Mouse (Mus musculus) ZHBTc4 (cell line): Measurements from ENCODE around the gene Ets1.

ENCODE experiments used
- DNase-seq: peaks from one replicate; pipeline ENCODE4 v3.0.0-alpha.2; 2011; ENCODE audit warnings: low read depth, low spot score

Gene Ets1

DNA sequence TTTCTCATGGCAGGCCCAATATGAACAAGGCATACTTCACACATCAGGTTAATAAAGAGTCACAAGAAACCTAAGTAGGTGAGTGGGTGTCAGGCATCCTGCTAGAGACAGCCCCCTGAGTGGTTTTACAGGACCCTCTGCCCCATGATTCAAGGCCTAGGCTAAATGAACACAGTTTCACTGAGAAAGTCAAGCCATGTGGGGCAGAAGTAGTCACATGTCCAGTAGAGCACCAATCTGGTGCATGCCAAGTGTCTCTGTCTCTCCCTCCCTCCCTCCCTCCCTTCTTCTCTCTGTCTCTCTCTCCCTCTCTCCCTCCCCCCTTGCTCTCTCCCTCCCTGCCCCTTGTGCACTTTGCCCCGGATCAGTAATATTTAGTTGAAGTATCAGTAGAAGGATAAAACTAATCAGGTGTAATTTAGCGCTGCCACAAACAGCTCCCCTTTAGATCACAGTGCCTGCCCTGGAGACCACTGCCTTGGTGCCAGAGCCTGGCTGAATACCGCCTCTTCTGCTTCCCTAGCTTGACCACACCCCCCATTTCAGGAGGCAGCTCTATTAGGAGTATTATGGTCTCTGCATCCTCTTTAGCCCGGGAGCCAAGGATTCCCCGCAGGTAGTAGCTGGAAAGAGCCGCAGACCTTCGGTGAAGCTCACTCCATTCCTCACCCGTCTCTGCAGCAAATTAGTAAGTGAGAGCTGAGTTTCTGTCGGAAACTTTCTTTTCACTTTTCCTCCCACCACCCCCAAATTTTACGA, at the start of gene Ets1:
Ets1 (plus strand) TSS at position 595 of the 759 bp plus-strand sequence.
- peak; percentile 34 for DNase-seq

DNA sequence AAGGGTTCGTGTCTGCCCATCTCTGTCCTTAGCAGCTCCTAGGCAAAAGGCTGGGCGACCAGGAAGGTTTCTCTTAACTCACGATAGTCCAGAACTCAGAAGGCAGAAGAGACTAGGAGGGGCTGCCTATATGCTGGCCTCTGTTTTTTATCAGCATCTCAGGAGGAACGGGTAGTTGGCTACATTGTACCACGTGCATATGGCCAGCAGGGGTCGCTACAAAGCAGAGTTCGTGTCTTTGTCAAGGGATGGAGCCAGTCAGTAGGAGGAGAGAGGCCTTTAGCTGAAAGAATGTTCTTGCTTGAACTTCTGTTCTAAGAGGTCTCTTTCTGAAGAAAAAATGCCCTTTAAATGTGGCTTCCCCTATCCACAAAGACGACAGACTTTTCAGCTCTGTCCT, 46.1 kb upstream of the Ets1 start:
- DNase-seq = peak; percentile 80

DNA sequence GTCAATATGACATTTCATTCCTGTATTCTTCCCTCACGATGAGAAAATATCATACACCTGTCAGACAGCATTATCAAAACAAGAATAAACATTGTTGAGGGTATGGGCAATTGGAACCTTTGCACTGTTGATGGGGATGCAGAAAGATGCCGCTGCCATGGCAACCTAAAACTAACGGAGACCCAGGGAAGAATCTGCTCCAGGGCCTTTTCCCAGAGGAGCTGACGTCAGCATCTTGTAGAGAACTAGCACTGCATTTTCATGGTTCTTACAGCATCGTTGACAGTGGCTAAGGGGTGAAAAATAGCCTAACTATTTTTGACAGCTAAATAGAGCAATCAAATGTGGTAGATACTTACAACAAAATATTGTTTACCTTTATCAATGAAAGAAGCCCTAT, 45.5 kb upstream of the Ets1 start:
- DNase-seq = no peak

DNA sequence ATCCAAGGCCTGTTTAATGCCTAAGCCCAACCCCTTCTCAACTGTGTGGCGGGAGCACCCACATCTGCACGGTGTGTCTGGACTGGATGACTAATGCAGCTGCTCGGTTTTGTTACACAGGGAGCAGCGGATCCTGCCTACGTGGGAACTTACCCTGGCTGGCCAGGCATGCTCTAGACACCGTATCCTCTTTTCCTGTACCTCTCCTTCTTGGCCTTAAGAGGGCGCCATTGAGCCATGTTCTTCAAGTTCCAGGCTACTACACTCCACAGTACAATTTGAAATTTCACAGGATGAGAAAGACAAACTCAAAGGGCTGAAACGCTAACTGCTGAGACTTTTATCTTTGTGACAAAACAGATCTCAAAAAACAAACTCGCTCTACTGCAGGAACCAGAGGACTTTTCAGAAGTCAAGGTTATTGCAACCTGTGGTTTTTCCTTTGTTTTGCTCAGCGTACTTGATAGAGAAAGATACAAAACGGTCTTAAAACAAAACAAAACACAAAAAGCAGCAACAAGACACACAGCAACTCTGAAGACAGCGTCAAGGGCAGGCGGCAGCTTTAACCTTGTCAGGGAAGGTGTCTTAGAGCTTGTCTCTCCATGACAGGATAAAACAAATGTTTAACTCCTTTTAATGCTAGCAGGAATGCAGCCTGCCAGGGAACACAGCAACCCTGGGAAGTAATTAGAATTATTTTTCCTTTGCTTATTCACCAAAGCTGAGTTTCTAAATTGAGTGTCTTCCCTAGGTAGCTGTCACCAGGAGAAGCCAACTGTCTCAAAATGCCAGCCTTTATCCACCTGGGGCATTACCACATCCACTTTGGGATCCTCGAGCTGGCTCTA, 44.1 kb upstream of the Ets1 start:
- peak; percentile 88 for DNase-seq

DNA sequence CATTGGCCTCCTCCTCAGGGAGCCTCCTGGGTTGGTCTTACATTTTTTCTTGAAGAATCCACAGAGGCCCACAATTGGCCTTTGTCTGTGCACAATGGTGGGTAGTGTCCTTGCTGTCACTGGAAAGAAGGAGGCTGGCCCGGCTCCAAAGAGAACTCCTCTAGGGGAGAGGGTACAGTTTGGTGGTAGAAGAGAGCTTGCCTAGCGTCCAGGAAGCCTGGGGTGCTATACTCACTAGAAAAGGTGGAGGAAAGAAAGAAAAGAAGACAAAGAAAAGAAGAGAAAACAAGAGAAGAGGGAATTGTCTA, 43.5 kb upstream of the Ets1 start:
- DNase-seq = peak; percentile 23

DNA sequence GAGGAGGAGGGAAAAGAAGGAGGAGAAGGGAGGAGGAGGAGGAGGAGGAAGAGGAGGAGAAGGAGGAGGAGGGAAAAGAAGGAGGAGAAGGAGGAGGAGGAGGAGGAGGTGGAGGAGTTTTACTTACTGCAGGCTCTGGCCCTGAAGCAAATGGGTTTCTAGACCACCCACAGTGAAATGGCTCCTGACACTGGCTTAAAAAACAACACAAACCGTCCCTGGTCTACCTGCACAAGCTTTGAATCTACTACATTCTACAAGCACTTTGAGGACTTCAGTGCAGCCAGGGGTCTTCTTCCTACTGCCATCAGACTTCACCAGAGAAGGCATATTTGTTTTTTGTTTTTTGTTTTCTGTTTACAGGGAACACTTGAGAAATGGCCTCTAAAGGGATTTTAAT, 42.2 kb upstream of the Ets1 start:
- peak; percentile 19 for DNase-seq

DNA sequence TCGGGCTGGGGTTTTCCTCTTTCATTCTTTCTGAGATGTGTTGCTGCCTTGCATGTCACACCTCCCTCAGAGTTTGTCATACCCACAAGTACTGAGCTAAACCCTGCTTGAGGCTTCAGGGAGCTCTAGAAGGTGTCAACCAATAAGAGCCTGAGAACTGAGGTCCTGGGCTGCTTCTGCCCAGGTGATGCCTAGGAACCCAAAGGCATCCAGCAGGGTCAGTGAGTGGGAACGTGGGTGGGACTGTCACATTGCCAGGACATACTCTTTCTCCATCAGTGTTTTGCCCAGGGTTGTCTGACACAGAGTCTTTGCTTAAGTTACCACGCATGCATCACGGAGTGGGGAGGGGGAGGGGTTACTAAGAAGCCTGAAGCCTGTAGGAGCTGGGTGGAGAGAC, 41.7 kb upstream of the Ets1 start:
- DNase-seq = no peak

DNA sequence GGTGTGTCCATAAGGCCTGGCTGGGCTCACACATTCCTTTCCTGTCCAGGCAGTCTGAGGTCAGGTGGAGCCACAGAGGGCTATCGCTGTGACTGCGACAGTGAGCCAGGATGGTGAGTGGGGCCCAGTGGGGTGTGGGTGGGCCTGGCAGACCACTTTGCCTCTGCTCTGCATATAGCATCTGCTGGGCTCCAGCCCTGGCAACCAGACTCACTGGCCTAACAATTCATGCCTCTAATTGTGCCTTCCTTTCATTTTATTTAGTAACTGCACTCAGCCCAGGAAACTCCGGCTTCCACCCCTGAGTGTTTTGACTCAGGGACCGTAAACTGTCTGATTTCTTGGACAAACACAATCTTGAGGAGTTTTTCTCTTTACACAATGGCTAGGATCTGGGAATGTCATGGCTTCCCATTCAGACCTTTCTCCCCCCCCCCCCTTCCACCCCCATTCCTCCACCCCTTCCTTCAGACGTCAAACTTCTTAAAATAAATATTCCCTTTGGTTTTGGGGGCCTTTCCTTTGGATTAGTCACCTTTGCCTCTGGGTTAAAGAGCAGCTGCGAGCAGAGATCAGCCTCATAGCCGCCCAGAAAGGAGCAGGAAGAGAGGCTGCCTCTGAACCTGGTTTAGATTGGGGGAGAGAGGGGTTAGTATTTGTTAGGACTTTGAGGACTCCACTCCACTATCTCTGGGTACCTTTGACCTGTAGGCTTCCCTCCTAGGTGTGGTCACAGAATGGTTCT, 40.8 kb upstream of the Ets1 start:
- no peak for DNase-seq

DNA sequence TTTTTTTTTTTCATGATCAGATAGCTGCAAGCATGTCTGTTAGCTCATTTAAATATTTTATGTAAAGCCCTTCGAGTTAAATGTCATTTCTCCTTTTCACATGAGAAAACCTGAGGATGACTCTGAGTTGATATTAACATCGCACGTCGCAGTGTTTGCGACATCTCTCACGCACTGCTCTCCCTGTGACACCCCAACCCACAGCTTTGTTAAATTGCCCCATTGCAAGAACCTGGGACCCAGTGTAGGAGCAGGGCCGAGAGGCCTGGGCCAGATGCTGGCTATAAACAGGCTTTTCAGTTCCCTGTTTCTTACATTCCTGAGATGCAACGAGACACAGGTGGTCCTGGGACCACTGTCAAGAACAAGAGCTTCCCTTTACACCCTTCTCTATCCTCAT, 39.7 kb upstream of the Ets1 start:
- DNase-seq = no peak

DNA sequence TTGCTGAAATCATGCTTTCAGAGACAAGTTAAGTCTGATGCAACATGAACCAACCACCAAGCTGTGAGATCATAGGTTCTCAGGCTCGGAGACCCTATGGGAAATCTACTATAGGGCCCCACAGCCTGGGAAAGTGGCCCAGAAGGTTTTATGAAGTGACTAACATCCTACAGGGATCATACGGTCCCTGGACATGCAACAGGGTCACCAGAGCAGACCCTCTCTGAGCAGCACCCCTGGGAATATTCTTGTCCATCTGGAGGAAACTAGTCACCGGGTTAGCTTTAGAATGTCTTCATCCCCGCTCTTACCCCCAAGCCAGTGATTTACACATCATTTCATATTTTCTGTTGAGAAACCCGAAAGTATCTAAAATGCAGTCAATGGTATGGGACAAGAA, 34.1 kb upstream of the Ets1 start:
- DNase-seq = no peak

DNA sequence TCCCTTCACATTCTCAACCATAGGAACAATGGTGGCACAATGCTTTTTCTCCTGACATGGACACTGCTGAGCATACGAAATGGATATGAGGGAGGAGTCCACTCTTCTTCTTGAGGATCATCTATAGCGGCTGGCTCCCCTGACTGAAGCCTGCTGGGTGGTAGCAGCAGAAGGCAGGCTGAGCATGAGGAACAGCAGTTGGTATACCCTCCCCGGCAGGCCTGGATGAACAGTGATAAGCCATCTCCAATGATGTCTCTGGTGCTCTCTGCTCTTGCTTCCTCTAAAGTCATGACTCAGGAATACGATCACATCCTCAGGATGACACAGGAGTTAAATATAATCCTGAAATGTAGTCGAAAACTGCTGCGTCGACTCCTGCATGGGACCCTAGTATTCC, 32.9 kb upstream of the Ets1 start:
- DNase-seq = no peak

DNA sequence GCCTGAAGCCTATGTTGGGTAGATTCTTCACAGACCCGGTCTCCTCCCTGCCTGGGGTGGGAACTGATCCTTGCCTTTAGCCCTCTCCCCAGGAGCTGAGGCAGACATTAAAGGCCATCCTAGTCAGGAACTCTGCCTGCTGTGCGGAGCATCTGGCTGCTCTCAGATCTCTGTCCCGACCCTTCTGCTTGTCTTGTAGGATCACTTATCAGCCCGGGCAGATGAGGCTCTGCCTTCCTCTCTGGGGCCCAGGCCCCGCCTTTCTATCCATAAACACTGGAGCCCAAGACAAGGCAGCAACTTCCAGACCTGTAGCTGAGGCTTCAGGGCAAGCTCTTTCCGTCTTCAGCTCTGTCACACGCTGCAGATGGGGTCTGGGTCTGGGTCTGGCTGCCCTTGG, 28.8 kb upstream of the Ets1 start:
- DNase-seq = peak; percentile 34

DNA sequence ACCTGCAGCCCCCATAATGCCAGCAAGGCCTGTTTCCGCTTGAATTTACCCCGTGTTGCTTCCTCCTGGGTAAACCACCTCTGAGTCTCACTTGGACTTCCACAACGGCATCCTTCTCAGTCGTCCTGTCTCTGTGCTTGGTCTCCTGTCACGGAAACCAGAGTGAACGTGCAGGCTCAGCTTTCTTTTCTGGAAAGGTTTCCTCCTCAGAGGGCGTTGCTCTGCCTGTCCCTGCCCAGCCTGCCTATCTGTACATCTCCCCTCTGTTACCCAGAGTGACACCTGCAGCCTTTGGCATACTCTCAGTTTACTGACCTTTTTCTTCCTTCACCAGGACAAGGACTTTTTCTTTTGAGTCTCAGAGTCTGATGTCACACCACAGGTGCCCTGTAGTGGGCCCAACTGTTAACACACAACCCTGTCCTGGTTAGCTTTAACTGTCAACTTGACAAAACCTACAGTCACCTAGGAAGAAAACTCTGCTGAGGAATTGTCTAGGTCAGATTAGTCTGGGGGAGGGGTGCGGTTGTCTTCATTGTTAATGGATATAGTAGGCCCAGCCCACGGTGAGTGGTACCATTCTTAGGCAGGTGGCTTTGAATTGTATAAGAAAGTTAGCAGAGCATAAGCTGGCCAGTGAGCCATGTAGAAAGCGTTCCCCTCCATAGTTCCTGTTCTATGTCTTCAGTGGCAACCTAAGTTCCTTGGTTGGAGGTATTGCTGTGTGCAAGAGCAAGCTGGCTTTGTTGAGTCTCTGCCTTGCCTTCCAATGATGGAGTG, 27.0 kb upstream of the Ets1 start:
- DNase-seq = peak; percentile 20

DNA sequence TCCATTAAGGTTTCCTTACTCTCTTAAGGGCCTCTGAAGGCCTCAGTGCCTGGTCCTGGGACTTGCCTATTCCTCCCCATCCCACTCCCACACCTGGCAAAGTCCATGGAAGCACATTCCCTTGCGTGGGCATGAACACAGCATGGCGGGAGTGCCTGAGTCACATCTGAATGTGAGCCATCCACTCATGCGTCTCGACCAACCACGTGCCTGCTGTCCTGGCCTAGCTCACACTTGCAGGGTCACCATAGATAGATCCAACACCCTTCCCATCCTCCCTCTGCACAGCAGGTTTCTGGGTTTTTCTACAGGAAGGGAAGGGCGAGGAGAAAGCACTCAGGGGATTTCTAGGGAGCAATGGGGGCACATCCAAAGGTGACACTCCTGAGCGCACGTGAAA, 25.8 kb upstream of the Ets1 start:
- no peak for DNase-seq

DNA sequence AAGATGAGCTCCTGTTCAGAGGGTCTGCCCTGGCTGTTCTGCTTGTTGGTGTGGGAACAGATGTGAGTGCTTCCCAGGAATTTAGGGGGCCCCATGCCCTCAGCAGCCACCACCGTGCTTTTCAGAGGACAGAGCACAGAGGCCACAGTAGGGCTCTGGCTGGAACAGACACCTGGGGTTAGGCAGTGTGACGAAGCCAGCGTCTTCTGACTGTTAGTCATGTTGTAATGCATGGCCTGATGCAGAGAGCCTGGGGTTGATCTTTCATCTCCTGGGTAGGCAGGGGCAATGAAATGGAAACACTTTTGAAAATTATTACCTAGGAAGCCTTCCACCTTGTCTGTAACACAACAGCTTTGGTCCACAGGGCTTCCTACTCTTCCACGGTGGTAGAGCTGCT, 25.4 kb upstream of the Ets1 start:
- DNase-seq = no peak

DNA sequence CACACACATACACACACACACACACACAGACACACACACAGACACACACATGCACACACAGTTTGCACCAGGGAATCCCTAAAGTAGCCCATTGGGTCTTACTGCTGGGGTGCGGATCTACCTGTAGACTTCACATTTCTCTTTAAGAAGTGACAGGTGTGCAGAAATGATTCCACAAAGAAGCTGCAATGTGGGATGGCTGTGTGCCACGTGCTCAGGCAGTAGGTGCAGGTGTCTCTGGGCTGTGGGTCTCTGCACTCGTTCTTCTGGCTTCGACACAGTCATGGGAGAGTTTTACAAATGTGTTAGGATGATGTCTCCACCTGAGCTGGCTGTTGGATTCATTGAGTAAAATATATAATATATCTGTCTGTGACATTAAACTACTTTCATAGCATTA, 24.7 kb upstream of the Ets1 start:
- DNase-seq = no peak

DNA sequence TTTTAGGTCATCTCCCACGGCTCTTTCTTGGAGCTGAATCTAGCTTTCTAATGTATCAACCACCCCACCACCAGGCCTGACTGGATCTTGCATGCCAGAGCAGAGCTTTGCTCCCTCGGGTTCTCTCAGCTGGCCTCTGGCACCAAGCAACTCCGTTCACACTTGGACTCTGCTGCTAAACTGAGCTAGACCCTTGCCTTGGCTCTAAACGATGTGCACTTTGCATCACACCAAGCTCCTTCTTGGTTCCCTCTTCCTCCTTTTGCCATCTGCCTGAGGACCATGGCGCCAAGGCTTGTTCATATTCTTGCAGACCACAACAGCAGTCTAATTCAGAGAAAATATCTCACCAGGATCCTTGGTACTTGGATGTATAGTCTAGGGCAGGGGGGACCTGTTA, 23.6 kb upstream of the Ets1 start:
- no peak for DNase-seq

DNA sequence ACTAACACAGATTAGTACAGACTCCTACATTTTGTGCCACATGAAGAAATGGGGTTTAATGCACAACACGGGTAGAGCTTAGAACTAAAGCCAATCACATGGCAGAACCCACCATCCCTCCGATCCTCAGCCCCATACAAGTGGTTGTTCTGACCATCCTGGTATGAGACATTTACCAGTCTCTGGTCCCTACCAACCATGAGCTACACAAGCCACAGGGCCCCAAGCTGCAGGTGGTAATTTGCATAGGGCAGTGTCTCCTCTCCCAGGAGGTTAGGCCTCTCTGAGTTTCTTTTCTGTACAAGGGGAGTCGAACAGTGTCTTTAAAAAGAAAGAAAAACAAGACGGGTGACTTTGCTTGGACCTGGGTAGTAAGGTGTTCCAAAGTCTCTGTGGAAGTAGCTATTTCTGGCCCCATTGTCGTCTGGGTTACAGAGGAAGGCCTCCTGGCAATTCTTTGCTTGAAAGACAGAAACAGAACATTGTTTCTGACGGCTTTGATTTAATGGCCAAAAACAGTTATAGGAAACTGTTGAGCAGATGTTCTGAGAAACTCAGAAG, 23.1 kb upstream of the Ets1 start:
- no peak for DNase-seq

DNA sequence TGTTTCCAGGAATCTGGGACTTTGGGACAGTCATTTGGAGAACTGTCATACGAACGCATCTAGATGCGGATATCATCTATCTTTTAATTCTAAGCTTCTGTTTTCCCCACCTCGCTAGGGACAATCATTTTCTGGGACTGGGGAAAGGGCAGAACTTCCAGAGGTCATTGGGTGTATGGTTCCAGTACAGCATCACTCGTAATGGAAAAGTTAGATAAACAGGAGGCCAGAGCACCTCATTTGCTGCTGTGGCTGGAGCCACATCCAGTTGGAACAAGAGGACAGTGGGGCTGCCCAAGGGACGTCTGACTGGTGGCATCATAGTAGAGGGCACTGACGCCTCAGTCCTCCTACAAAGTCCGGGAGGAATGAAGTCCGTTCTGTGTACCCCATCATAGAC, 21.8 kb upstream of the Ets1 start:
- no peak for DNase-seq

DNA sequence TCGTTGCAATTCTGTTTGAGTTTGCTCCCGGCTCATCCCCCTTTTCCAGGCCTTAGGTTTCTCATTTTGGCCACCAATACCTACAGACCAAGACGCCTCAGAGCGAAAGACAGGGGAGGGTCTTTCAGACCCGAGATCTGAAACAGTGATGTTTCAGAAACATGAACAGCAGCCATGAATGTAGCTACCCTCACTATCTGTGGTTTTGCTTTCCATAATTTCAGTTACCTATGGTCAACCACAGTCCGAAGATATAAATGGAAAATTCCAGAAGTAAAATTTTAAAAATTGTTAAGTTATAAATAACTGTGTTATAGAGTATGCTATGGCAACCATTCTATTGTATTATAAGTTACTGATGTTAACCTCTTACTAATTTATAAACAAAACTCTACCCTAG, 20.6 kb upstream of the Ets1 start:
- no peak for DNase-seq

DNA sequence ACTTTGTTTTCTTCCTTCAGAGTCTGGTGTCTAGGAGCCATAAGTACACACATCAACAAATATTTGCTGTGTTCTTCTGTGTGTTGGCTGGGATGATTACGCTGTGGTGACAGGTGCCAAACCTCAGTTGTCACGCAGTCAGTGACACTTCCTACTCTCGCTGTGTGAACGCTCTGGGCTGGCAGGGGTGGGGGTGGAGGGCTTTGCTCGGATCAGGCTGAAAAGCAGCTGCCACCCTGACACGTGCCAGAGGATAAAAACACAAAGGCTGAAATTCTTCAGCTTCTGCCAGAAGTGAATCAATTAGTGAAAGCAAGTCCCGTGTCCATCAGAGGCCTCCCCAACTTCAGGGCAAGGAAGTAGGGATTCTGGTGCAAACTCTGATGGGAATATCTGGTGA, 20.0 kb upstream of the Ets1 start:
- DNase-seq = no peak
